ENCODE assay signal across 16 mouse cellular contexts in genomic region chr17:62592436-62593074, GRCm38 (mm10).
"Had no signal": no experiment of that assay in that cellular context is flagged by ENCODE, and none has a peak within 500 bp of the region (broad histone marks: within the 10 kb centered on the region; RNA-seq: fewer than 3 reads in every experiment).

No protein-coding gene starts in this region.

- DNase-seq: lung, adult 2 months; lung, postnatal 14 days; lung, postnatal 36 days; right cerebral cortex, postnatal 14 days; thymus, adult 2 months; thymus, postnatal 25 days; thymus, postnatal 4 days had no signal

- H3K36me3 ChIP-seq: liver, embryonic 12.5 days; lung, embryonic 15.5 days; neural tube, embryonic 12.5 days; stomach, embryonic 15.5 days had no signal

- H3K4me1 ChIP-seq: liver, embryonic 12.5 days; lung, embryonic 15.5 days; megakaryocyte, embryonic 14.5 days; neural tube, embryonic 12.5 days; stomach, embryonic 15.5 days had no signal

- H3K9me3 ChIP-seq: liver, embryonic 12.5 days; lung, embryonic 15.5 days; neural tube, embryonic 12.5 days; stomach, embryonic 15.5 days had no signal

- ATAC-seq: liver, embryonic 12.5 days; lung, postnatal 0 days had no signal

- H3K4me3 ChIP-seq: liver, embryonic 12.5 days; lung, embryonic 15.5 days; megakaryocyte, embryonic 14.5 days; neural tube, embryonic 12.5 days; stomach, embryonic 15.5 days had no signal

- H3K27ac ChIP-seq: liver, embryonic 12.5 days; liver, embryonic 14.5 days; lung, embryonic 15.5 days; macrophage; neural tube, embryonic 12.5 days; stomach, embryonic 15.5 days; stomach, postnatal 0 days had no signal

- H3K9ac ChIP-seq: liver, embryonic 12.5 days; liver, embryonic 14.5 days; lung, embryonic 15.5 days; neural tube, embryonic 12.5 days; stomach, embryonic 15.5 days had no signal

- H3K27me3 ChIP-seq: liver, embryonic 12.5 days; lung, embryonic 15.5 days; megakaryocyte, embryonic 14.5 days; neural tube, embryonic 12.5 days; stomach, embryonic 15.5 days had no signal

- H3K4me2 ChIP-seq: liver, embryonic 12.5 days; lung, embryonic 15.5 days; neural tube, embryonic 12.5 days; stomach, embryonic 15.5 days had no signal
